Mouse (Mus musculus) neural tube, embryonic 15.5 days (tissue): ENCODE data around the gene Vps26a. TPM values are rescaled to one million over a fixed set of nuclear protein-coding genes. Genes with fewer than 3 reads are reported as not detected.
"Not testable (repeated sequence)": the region's sequence is repeated elsewhere in the genome, so short reads cannot be mapped to it uniquely, and the experiment has no call there.

Experiments used
- ATAC-seq: fragments of 200-750 bp; cut with Nextera tagmentation; 2 replicates; pipeline ENCODE4 v1.8.0; 2017; ENCODE audit warnings: mild to moderate bottlenecking, moderate TSS enrichment, moderate library complexity; ENCODE audit not compliant: low FRiP score
- H3K27ac ChIP-seq: fragments of 300-500 bp; sonication (generic); replicated peaks from 2 replicates; pipeline ENCODE4 v1.5.1; 2015; ENCODE audit warnings: mild to moderate bottlenecking, inconsistent platforms
- H3K27me3 ChIP-seq: fragments of 300-500 bp; sonication (generic); replicated peaks from 2 replicates; pipeline ENCODE4 v1.6.1; 2015; ENCODE audit warnings: inconsistent platforms
- H3K36me3 ChIP-seq: fragments of 300-500 bp; sonication (generic); 2 replicates; pipeline ENCODE4 v1.6.1; 2015; ENCODE audit warnings: inconsistent platforms
- H3K4me1 ChIP-seq: fragments of 300-500 bp; sonication (generic); 2 replicates; pipeline ENCODE4 v1.6.1; 2015; ENCODE audit warnings: inconsistent platforms
- H3K4me2 ChIP-seq: fragments of 300-500 bp; sonication (generic); 2 replicates; pipeline ENCODE4 v1.6.1; 2015; ENCODE audit warnings: inconsistent platforms, mild to moderate bottlenecking, moderate library complexity
- H3K4me3 ChIP-seq: fragments of 300-500 bp; sonication (generic); replicated peaks from 2 replicates; pipeline ENCODE4 v1.5.1; 2015; ENCODE audit warnings: mild to moderate bottlenecking, inconsistent platforms
- H3K9ac ChIP-seq: fragments of 300-500 bp; sonication (generic); replicated peaks from 2 replicates; pipeline ENCODE4 v1.6.1; 2015; ENCODE audit warnings: mild to moderate bottlenecking, inconsistent platforms
- H3K9me3 ChIP-seq: fragments of 300-500 bp; sonication (generic); replicated peaks from 2 replicates; pipeline ENCODE4 v1.6.1; 2016; ENCODE audit warnings: inconsistent platforms
- WGBS: fragments of 180-500 bp; shearing (Covaris S2); methylation state at CpG from one replicate; pipeline ENCODE4 v1.1.7; 2015; ENCODE audit warnings: mixed read lengths; 5-methylcytosine and 5-hydroxymethylcytosine counted together
- polyA plus RNA-seq: library from polyadenylated mRNA; unstranded; fragments of >200 nt; fragmentation: Nextera tagmentation; extraction: Ambion mirVana; gene quantifications from 2 replicates; pipeline ENCODE4 v1.2.1, GENCODE M21; 2015

The Vps26a gene
- polyA plus RNA-seq, 1 experiment from 2014 or later, result 56.4 TPM

GRCm38 (mm10) chr10:62491681-62492080, 5.1 kb upstream of the Vps26a start:
- not testable (repeated sequence) for H3K4me2 ChIP-seq

GRCm38 (mm10) chr10:62488266-62488665, 1.7 kb upstream of the Vps26a start:
- peaks cover 27% of the 10 kb centered on the region for H3K4me1 ChIP-seq
- no peak overlapping the region for H3K4me2 ChIP-seq
- H3K27me3 ChIP-seq, result no peaks in the 10 kb centered on the region
- ATAC-seq, result no peak
- no peaks in the 10 kb centered on the region for H3K36me3 ChIP-seq
- H3K9me3 ChIP-seq, result no peaks in the 10 kb centered on the region
- H3K27ac ChIP-seq, result no peak overlapping the region
- H3K9ac ChIP-seq, result no peak overlapping the region
- no peak overlapping the region for H3K4me3 ChIP-seq
- 24% methylated on average over 1 of the region's 1 CpGs for WGBS

More at GRCm38 (mm10) chr10:62491681-62492080, 5.1 kb upstream of the Vps26a start:
- H3K4me3 ChIP-seq, H3K9ac ChIP-seq, H3K27me3 ChIP-seq, H3K9me3 ChIP-seq, H3K27ac ChIP-seq, ATAC-seq, H3K36me3 ChIP-seq, H3K4me1 ChIP-seq: not testable (repeated sequence)
- WGBS, result 76% methylated on average over 3 of the region's 3 CpGs

GRCm38 (mm10) chr10:62485878-62486582, 575 bp downstream of the Vps26a start:
- peak overlapping the region; percentile 77 for H3K9ac ChIP-seq
- peaks cover 27% of the 10 kb centered on the region for H3K4me1 ChIP-seq
- peak overlapping the region; percentile 84 for H3K27ac ChIP-seq
- H3K27me3 ChIP-seq, result no peaks in the 10 kb centered on the region
- peak overlapping the region; percentile 80 for H3K4me2 ChIP-seq
- no peaks in the 10 kb centered on the region for H3K36me3 ChIP-seq
- ATAC-seq, result peak; percentile 81
- H3K9me3 ChIP-seq, result no peaks in the 10 kb centered on the region
- under 1% methylated on average over 39 of the region's 48 CpGs for WGBS
- H3K4me3 ChIP-seq, result peak overlapping the region; percentile 78

DNA sequence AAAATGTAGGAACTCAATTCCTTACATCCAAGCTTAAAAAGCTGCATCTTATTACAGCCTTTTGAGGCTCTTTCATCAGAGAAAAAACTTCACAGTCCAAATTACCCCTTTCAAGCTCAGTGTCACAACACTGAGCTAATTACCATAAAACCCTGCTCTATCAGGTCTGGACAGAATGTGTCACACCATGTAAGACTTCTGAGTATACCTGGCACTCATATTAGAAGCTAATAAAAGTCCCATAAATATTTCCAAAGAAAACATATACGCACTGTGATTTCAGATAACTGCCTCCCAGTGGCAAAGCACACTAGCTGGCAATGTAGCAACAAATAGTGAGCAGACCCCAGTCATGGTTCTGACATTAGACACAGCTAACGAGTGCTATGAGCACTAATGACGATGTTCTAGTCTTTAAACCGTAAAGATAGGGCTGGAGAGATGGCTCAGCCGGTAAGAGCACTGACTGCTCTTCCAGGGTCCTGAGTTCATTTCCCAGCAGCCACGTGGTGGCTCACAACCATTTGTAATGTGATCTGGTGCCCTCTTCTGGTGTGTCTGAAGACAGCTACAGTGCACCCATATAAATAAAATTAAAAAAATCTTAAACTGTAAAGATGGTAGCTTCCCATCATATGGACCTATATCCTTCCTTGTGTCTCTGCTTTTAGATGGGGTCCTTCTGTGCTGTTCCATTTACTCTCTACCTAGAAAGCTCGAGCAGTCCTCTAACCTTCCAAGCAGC, 5.3 kb downstream of the Vps26a start:
- Histone ChIP-seq H3K9me3 (no peaks in the 10 kb centered on the region), H3K27me3 (no peaks in the 10 kb centered on the region), H3K4me2 (no peak overlapping the region), H3K27ac (no peak overlapping the region), H3K4me1 (peaks cover 19% of the 10 kb centered on the region), H3K4me3 (no peak overlapping the region), H3K9ac (no peak overlapping the region), H3K36me3 (peaks cover 7% of the 10 kb centered on the region; the same call in 1 of the 2 replicates)
- no peak for ATAC-seq
- 58% methylated on average over 7 of the region's 7 CpGs for WGBS

- 77% methylated on average over 2 of the region's 2 CpGs for WGBS
- ATAC-seq, result no peak
- H3K27me3 ChIP-seq, result no peaks in the 10 kb centered on the region
Measured at GRCm38 (mm10) chr10:62476980-62477379, 9.6 kb downstream of the Vps26a start.

DNA sequence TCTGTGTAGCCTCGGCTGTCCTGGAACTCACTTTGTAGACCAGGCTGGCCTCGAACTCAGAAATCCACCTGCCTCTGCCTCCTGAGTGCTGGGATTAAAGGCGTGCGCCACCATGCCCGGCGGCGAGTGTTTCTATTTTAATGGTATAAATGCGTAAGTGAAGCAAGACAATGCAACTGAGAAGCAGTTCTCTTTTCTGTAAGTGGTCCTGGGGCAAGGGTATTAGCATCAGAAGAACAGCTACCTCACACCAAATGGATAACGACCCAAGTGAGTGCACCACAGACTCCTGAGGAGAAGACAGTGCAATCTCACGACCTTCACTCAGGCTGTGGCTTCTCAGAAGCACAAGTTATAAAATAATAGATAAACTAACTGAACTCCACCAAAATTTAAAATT, 11.7 kb downstream of the Vps26a start:
- no peaks in the 10 kb centered on the region for H3K4me1 ChIP-seq
- H3K9ac ChIP-seq, result no peak overlapping the region
- H3K9me3 ChIP-seq, result no peaks in the 10 kb centered on the region
- no peak for ATAC-seq
- no peak overlapping the region for H3K4me3 ChIP-seq
- peaks cover 7% of the 10 kb centered on the region; the same call in 1 of the 2 replicates for H3K36me3 ChIP-seq
- H3K27me3 ChIP-seq, result no peaks in the 10 kb centered on the region
- no peak overlapping the region for H3K4me2 ChIP-seq
- 91% methylated on average over 10 of the region's 10 CpGs for WGBS
- H3K27ac ChIP-seq, result no peak overlapping the region

More at GRCm38 (mm10) chr10:62476980-62477379, 9.6 kb downstream of the Vps26a start:
- no peak overlapping the region for H3K27ac ChIP-seq
- H3K36me3 ChIP-seq, result peaks cover 7% of the 10 kb centered on the region; the same call in 1 of the 2 replicates
- H3K9ac ChIP-seq, result no peak overlapping the region
- no peaks in the 10 kb centered on the region for H3K4me1 ChIP-seq
- no peaks in the 10 kb centered on the region for H3K9me3 ChIP-seq
- no peak overlapping the region for H3K4me3 ChIP-seq
- no peak overlapping the region for H3K4me2 ChIP-seq

GRCm38 (mm10) chr10:62471105-62471504, 15.5 kb downstream of the Vps26a start:
- WGBS, result 35% methylated on average over 5 of the region's 5 CpGs
- no peaks in the 10 kb centered on the region for H3K9me3 ChIP-seq
- H3K27me3 ChIP-seq, result no peaks in the 10 kb centered on the region
- no peak for ATAC-seq
- no peak overlapping the region for H3K4me3 ChIP-seq
- no peak overlapping the region for H3K9ac ChIP-seq
- H3K4me1 ChIP-seq, result no peaks in the 10 kb centered on the region
- no peak overlapping the region for H3K4me2 ChIP-seq
- peaks cover 8% of the 10 kb centered on the region; the same call in 1 of the 2 replicates for H3K36me3 ChIP-seq
- no peak overlapping the region for H3K27ac ChIP-seq

DNA sequence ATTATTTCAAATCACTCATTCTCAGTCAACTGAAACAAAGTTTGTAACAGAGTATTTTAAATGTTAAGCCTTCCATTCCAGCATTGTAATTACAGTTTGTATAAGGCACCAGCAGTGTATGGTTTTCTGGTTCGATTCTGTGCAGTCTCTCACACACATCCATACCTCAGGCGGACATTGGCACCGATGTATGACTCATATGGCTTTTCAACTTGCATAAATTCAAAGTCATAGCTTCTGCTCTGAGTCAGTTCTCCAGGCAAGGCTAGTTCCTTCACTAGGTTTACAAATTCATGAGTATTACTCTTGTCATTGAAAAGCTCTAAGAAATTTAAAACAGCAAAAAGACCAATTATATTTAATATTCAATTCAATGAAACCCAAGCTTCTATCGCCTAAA, 16.9 kb downstream of the Vps26a start:
- 95% methylated on average over 4 of the region's 4 CpGs for WGBS
- no peak for ATAC-seq
- peaks cover 14% of the 10 kb centered on the region; the same call in 1 of the 2 replicates for H3K36me3 ChIP-seq
- H3K9ac ChIP-seq, result no peak overlapping the region
- no peaks in the 10 kb centered on the region for H3K27me3 ChIP-seq
- H3K4me3 ChIP-seq, result no peak overlapping the region
- H3K4me2 ChIP-seq, result no peak overlapping the region
- H3K27ac ChIP-seq, result no peak overlapping the region
- no peaks in the 10 kb centered on the region for H3K9me3 ChIP-seq
- no peaks in the 10 kb centered on the region for H3K4me1 ChIP-seq

DNA sequence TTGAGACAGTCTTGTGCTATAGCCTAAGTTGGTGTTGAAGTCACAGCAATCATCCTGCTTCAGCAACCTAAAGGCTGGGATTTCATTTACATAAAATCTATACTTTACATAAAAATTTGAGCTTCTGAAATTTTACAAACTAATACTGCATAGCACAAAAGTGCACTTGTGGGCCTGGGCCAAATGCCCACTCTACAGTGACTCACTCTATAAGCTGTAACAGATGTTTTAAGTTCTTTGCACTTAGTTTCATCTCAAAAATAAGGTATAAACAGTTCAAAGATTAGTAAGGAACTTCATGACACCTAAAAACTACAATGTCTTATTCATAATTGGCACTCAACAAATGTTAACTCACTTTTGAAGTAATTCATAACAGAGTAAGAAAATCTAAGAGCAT, 25.3 kb downstream of the Vps26a start:
- H3K27ac ChIP-seq, result no peak overlapping the region
- H3K9ac ChIP-seq, result no peak overlapping the region
- no peaks in the 10 kb centered on the region for H3K27me3 ChIP-seq
- no peak for ATAC-seq
- H3K4me2 ChIP-seq, result no peak overlapping the region
- H3K4me1 ChIP-seq, result no peaks in the 10 kb centered on the region
- no peak overlapping the region for H3K4me3 ChIP-seq
- H3K36me3 ChIP-seq, result peaks cover 45% of the 10 kb centered on the region
- H3K9me3 ChIP-seq, result no peaks in the 10 kb centered on the region

- not testable (repeated sequence) for H3K9me3 ChIP-seq, ATAC-seq, H3K9ac ChIP-seq, H3K27me3 ChIP-seq, H3K4me3 ChIP-seq, H3K4me2 ChIP-seq, H3K27ac ChIP-seq
- Histone ChIP-seq H3K4me1 (peaks cover 18% of the 10 kb centered on the region), H3K36me3 (peaks cover 22% of the 10 kb centered on the region)
- 72% methylated on average over 11 of the region's 11 CpGs for WGBS
Measured at GRCm38 (mm10) chr10:62452001-62452400, 34.6 kb downstream of the Vps26a start.

DNA sequence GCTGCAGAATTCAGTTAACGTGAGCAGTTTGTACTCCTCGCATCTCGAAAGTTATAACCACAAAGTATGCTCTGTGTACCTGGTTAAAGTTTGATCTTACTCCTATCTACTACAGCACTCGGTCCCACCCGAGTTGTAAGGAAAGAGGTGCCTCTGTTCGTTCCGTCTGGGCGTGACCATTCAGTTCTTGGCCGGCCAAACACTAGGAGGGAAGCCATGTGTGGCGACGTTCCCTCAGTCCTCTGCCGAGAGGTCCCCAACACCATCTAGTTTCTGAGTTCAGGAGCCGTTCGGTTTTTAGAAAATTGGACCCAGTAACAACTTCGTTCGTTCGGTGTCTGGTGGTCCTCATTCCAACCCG, 36.3 kb downstream of the Vps26a start:
- ATAC-seq, result peak; percentile 40; the same call in 1 of the 2 replicates
- peak overlapping the region; percentile 97 for H3K9ac ChIP-seq
- H3K27me3 ChIP-seq, result no peaks in the 10 kb centered on the region
- H3K4me1 ChIP-seq, result peaks cover 18% of the 10 kb centered on the region
- H3K27ac ChIP-seq, result peak overlapping the region; percentile 96
- H3K9me3 ChIP-seq, result no peaks in the 10 kb centered on the region
- peak overlapping the region; percentile 78 for H3K4me2 ChIP-seq
- H3K36me3 ChIP-seq, result peaks cover 23% of the 10 kb centered on the region
- H3K4me3 ChIP-seq, result peak overlapping the region; percentile 98
- 41% methylated on average over 18 of the region's 18 CpGs for WGBS
